Mouse (Mus musculus) liver, adult 2 months (tissue): ENCODE data around the gene Pla2g6. TPM values are rescaled to one million over a fixed set of nuclear protein-coding genes. Genes with fewer than 3 reads are reported as not detected.

Experiments used
- DNase-seq: peaks from one replicate; pipeline ENCODE4 v3.0.0-alpha.2; 2011; ENCODE audit warnings: low read depth, low spot score; ENCODE audit errors: extremely low read depth
- H3K27ac ChIP-seq: fragments of 200-500 bp; replicated peaks from 2 replicates; pipeline ENCODE4 v1.5.1; 2012; ENCODE audit warnings: low read depth, mild to moderate bottlenecking, control low read depth, inconsistent platforms, low read length; ENCODE audit not compliant: insufficient read depth
- H3K27me3 ChIP-seq: fragments of 200-500 bp; 2 replicates; pipeline ENCODE4 v1.6.1; 2012; ENCODE audit warnings: mild to moderate bottlenecking, moderate library complexity, low read length, inconsistent platforms; ENCODE audit not compliant: control insufficient read depth, insufficient read depth
- H3K36me3 ChIP-seq: fragments of 200-500 bp; 2 replicates; pipeline ENCODE4 v1.6.1; 2012; ENCODE audit warnings: low read length, inconsistent platforms; ENCODE audit not compliant: control insufficient read depth, insufficient read depth
- H3K4me1 ChIP-seq: fragments of 200-500 bp; 2 replicates; pipeline ENCODE4 v1.6.1; 2011; ENCODE audit warnings: low read length; ENCODE audit not compliant: control insufficient read depth, insufficient read depth
- H3K4me3 ChIP-seq: fragments of 200-500 bp; 2 replicates; pipeline ENCODE4 v1.5.1; 2011; ENCODE audit warnings: low read depth, mild to moderate bottlenecking, control low read depth, low read length, moderate library complexity; ENCODE audit not compliant: insufficient read depth
- H3K79me2 ChIP-seq: fragments of 200-500 bp; 2 replicates; pipeline ENCODE4 v1.6.1; 2012; ENCODE audit warnings: inconsistent platforms, mild to moderate bottlenecking, low read length, moderate library complexity; ENCODE audit not compliant: control insufficient read depth, insufficient read depth
- H3K9ac ChIP-seq: fragments of 200-500 bp; 2 replicates; pipeline ENCODE4 v1.6.1; 2012; ENCODE audit warnings: low read depth, mild to moderate bottlenecking, control low read depth, inconsistent platforms, low read length
- CTCF ChIP-seq: fragments of 200-500 bp; IDR thresholded peaks from 2 replicates; pipeline ENCODE4 v1.5.1; 2011; ENCODE audit warnings: low read depth, low read length, control low read depth
- POLR2A ChIP-seq: fragments of 200-500 bp; IDR thresholded peaks from 2 replicates; pipeline ENCODE4 v1.6.1; 2011; ENCODE audit warnings: low read length, control low read depth; ENCODE audit not compliant: insufficient read depth; ENCODE audit errors: extremely low read depth
- WGBS: fragments of 180-500 bp; shearing (Covaris S2); methylation state at CpG from one replicate; pipeline ENCODE4 v1.1.7; 2018; 5-methylcytosine and 5-hydroxymethylcytosine counted together
- polyA plus RNA-seq: library from polyadenylated mRNA; depleted of rRNA; stranded (reverse); fragments of >200 nt; gene quantifications from 2 replicates; pipeline ENCODE4 v1.2.3, GENCODE M21; 2012; rRNA removed
- total RNA-seq: library from RNA; depleted of rRNA; stranded (reverse); fragments of >200 nt; gene quantifications from 2 replicates; pipeline ENCODE4 v1.2.3, GENCODE M21; 2014; rRNA removed

The Pla2g6 gene
- total RNA-seq: 16.3 and 29.3 TPM in 2 replicates
- 24.5 and 25.1 TPM in 2 replicates for polyA plus RNA-seq

DNA sequence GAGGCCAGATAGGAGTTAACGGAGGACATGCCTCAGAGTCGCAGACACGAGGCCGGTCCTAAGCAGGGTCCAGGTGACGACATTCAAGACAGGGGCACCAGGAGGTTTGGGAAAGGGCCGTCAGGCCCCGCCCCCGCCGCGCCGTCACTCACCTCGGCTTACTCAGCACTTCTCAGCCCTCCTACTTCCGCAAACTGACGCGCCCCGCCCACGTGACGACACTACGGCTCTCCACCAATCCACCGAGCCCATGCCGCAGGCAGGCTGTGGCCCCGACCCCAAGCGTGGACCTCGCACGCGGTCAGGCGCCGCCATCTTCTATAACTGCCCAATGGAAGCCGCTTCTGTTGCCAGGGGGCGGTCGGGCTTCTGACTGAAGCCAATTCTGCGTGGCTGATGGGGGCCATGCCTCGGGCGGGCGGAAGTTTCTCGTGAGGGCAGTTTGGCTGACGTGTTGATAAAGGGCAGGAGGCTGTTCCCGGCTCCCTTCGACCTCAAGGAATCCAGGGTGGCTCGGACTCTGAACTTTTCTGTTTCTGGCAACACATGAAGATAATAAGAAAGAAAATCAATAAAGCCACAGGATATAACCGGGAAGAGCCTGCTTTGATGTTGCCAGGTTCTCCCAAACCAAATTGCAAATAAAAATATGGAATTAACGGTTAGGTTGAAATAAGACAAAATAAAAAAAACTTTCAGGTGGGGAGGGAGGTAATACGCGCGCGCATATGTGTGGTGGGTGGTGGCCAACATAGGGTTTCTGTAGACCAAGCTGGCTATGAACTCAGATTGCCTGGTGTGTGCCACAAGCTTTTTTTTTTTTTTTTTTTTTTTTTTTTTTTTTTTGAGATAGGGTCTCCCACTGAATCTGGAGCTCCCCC lies at the start of gene Pla2g6:
Gene Pla2g6, minus strand, starts transcription at position 333 of the 881 bp plus-strand sequence.
- H3K4me3 ChIP-seq: peak within 1 kb of the TSS; percentile 57
- H3K9ac ChIP-seq: peak within 1 kb of the TSS; percentile 79
- H3K36me3 ChIP-seq: no peaks in the 10 kb centered on the region
- no peaks in the 10 kb centered on the region for H3K27me3 ChIP-seq
- under 1% methylated on average over 46 of the region's 46 CpGs for WGBS
- DNase-seq: peak; percentile 97
- H3K4me1 ChIP-seq: peaks cover 33% of the 10 kb centered on the region
- H3K27ac ChIP-seq: peak within 1 kb of the TSS; percentile 94
- TF ChIP-seq POLR2A: 0 out of 2 replicates have a peak, but pooled peaks have one; percentile 69
- no peak for TF ChIP-seq CTCF
- H3K79me2 ChIP-seq: 0 out of 2 replicates have a peak, but pooled peaks cover 6% of the 10 kb centered on the region

DNA sequence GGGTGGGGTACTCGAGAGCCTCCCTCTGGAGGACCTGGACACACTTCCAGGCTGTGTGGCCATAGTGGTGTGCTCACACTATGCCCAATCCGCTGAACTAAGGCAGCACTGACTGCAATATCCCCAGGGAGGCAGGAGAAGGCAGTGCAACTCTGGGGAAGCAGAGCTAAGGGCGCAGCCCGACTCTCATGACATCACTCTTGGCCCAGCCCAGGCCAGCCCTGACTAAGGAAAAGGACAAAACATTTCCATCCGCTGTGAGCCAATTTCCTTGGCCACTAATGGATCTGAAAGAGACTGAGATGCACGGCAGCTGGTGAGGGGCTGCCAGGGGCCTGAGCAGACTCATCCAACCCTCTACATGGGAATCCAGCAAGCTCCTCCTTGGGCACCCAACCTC lies 49.5 kb upstream of the Pla2g6 start:
- DNase-seq: no peak
- Histone ChIP-seq H3K4me3 (no peak overlapping the region), H3K27ac (no peak overlapping the region), H3K36me3 (no peaks in the 10 kb centered on the region), H3K9ac (no peak overlapping the region), H3K79me2 (peaks cover 11% of the 10 kb centered on the region; the same call in 1 of the 2 replicates), H3K27me3 (no peaks in the 10 kb centered on the region), H3K4me1 (no peaks in the 10 kb centered on the region)
- no peak for TF ChIP-seq POLR2A
- TF ChIP-seq CTCF: peak; percentile 61
- WGBS: 72% methylated on average over 6 of the region's 6 CpGs

DNA sequence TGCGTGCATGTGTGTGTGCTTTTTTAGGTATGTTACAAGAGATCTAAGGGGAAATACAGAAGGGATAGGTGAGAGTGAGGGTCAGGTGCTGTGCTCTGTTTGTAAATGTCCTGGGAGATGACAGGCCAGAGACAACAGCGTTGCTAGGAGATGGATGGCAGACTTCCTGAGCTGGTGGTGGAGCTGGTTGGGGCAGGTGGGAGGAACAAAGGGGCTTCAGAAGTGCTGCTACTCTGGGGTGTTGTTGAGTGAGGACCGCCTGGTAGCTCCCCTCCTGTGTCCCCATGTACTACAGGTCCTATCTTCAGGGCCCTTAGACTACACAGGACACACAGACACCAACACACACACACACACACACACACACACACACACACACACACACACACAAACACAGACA lies 46.6 kb upstream of the Pla2g6 start:
- H3K4me1 ChIP-seq: no peaks in the 10 kb centered on the region
- no peaks in the 10 kb centered on the region for H3K27me3 ChIP-seq
- H3K4me3 ChIP-seq: no peak overlapping the region
- no peak overlapping the region for H3K9ac ChIP-seq
- no peak for DNase-seq
- H3K36me3 ChIP-seq: no peaks in the 10 kb centered on the region
- TF ChIP-seq POLR2A: no peak
- no peak for TF ChIP-seq CTCF
- no peaks in the 10 kb centered on the region for H3K79me2 ChIP-seq
- WGBS: 83% methylated on average over 3 of the region's 3 CpGs
- H3K27ac ChIP-seq: no peak overlapping the region

DNA sequence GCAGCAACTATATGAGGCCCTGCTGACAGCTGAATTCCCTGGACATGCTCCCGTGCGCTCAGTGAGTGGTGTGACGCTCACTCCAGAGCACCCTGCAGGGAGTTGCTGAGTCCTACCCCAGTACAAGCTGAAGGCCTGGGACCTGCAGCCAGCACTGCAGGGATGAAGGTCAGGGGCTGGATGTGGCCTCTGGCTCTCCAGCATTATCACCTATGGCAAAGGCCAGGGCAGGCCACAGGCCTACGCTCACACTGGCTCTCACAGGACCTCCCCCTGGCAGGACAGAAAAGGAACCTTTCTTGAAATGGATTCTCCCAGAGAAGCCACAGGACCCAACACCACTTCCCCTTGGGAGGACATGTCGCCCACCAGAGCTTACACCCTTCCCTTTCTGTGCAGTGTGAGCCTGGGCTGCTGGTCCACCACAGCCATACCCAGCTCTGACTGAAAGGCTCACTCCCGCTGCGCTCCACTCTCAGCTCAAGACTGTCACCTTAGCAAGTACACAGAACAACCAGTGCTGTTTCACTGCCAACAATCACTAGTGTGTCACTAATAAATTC lies 42.2 kb upstream of the Pla2g6 start:
- no peaks in the 10 kb centered on the region for H3K36me3 ChIP-seq
- WGBS: 88% methylated on average over 7 of the region's 7 CpGs
- H3K27ac ChIP-seq: no peak overlapping the region
- 0 out of 2 replicates have a peak, but pooled peaks cover 2% of the 10 kb centered on the region for H3K4me1 ChIP-seq
- TF ChIP-seq CTCF (no peak), POLR2A (no peak)
- DNase-seq: no peak
- no peak overlapping the region for H3K4me3 ChIP-seq
- H3K9ac ChIP-seq: no peak overlapping the region
- no peaks in the 10 kb centered on the region for H3K27me3 ChIP-seq
- no peaks in the 10 kb centered on the region for H3K79me2 ChIP-seq

DNA sequence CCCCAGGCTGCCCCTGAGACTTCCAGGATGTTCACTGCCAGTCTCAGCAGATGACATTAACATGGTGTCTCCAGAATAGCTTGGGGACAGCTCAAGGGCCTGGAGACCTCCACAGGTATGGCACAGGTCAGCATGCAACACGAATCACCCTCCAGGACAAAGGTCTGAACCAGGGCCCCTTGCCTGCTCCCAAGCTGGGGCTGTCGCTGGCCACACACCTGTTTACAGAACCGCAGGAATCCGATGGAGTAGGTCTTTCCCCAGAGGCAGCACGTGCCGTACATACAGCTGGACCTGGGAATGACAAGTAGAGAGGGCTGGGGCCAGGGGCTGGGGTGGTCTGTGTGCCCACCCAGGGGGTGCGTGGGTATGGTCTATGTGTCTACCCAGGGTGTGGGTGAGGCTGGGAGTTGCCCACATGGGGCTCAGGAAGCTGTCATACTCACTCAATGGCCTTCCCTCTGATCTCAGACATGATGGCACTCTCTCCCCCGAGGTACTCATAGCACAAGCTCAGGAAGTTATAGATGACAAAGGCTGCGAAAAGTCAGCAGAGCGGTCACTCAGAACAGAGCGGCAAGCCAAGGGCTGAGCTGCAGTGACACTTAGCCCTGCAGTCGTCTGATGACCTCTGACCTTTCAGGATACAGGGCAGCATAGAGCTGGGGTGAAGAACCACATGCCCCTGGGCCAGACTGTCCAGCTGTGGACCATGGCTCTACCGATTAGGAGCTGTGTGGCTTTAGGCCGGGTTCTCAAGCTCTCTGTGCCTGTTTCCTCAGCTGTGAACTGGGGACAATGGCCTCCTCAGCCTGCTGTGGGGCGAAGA lies 41.5 kb upstream of the Pla2g6 start:
- Histone ChIP-seq H3K27me3 (no peaks in the 10 kb centered on the region), H3K4me3 (no peak overlapping the region), H3K27ac (no peak overlapping the region), H3K36me3 (peaks cover 2% of the 10 kb centered on the region; the same call in 1 of the 2 replicates), H3K79me2 (no peaks in the 10 kb centered on the region), H3K4me1 (0 out of 2 replicates have a peak, but pooled peaks cover 2% of the 10 kb centered on the region), H3K9ac (no peak overlapping the region)
- no peak for DNase-seq
- WGBS: 65% methylated on average over 15 of the region's 15 CpGs
- TF ChIP-seq POLR2A: no peak
- no peak for TF ChIP-seq CTCF
